Mouse (Mus musculus) midbrain, embryonic 11.5 days (tissue): ENCODE results near the gene Rag2. TPM values are rescaled to one million over a fixed set of nuclear protein-coding genes. Genes with fewer than 3 reads are reported as not detected.

Experiments used
- ATAC-seq: fragments of 200-750 bp; cut with Nextera tagmentation; 2 replicates; pipeline ENCODE4 v1.8.0; 2017; ENCODE audit warnings: moderate TSS enrichment, moderate library complexity; ENCODE audit not compliant: low FRiP score
- DNase-seq: peaks from one replicate; pipeline ENCODE4 v3.0.0; 2015; ENCODE audit warnings: low spot score; ENCODE audit errors: missing footprints
- H3K27ac ChIP-seq: fragments of 300-500 bp; sonication (generic); 2 replicates; pipeline ENCODE4 v1.5.1; 2014; ENCODE audit warnings: low read depth, low read length
- H3K27me3 ChIP-seq: fragments of 300-500 bp; sonication (generic); 2 replicates; pipeline ENCODE4 v1.6.1; 2014; ENCODE audit warnings: mild to moderate bottlenecking, low read length, moderate library complexity, mixed read lengths; ENCODE audit not compliant: control insufficient read depth, insufficient read depth
- H3K36me3 ChIP-seq: fragments of 300-500 bp; sonication (generic); 2 replicates; pipeline ENCODE4 v1.6.1; 2014; ENCODE audit warnings: mild to moderate bottlenecking, low read length, moderate library complexity, mixed read lengths; ENCODE audit not compliant: control insufficient read depth, insufficient read depth
- H3K4me1 ChIP-seq: fragments of 300-500 bp; sonication (generic); 2 replicates; pipeline ENCODE4 v1.6.1; 2014; ENCODE audit warnings: low read length; ENCODE audit not compliant: control insufficient read depth, insufficient read depth
- H3K4me2 ChIP-seq: fragments of 300-500 bp; sonication (generic); 2 replicates; pipeline ENCODE4 v1.6.1; 2014; ENCODE audit warnings: mild to moderate bottlenecking, moderate library complexity
- H3K4me3 ChIP-seq: fragments of 300-500 bp; sonication (generic); 2 replicates; pipeline ENCODE4 v1.5.1; 2014; ENCODE audit warnings: low read depth, low read length
- H3K9ac ChIP-seq: fragments of 300-500 bp; sonication (generic); 2 replicates; pipeline ENCODE4 v1.6.1; 2014; ENCODE audit warnings: low read length
- H3K9me3 ChIP-seq: fragments of 300-500 bp; sonication (generic); 2 replicates; pipeline ENCODE4 v1.6.1; 2016; ENCODE audit warnings: low read length; ENCODE audit not compliant: control insufficient read depth
- WGBS: fragments of 180-500 bp; shearing (Covaris S2); extraction: QIAGEN DNeasy Blood & Tissue Kit; methylation state at CpG from one replicate; pipeline ENCODE4 v1.1.7; 2014; 5-methylcytosine and 5-hydroxymethylcytosine counted together
- polyA plus RNA-seq: library from polyadenylated mRNA; unstranded; fragments of >200 nt; fragmentation: Nextera tagmentation; extraction: Ambion mirVana; gene quantifications from 2 replicates; pipeline ENCODE4 v1.2.1, GENCODE M21; 2014

Gene Rag2
- polyA plus RNA-seq, 1 experiment from 2014 or later = 0.05 TPM

GRCm38 (mm10) chr2:101639840-101640350 lies 15.4 kb downstream of the Rag2 start:
- no peak for DNase-seq
- Histone ChIP-seq H3K4me1 (no peaks in the 10 kb centered on the region), H3K9ac (no peak overlapping the region), H3K27me3 (no peaks in the 10 kb centered on the region), H3K27ac (no peak overlapping the region), H3K9me3 (no peaks in the 10 kb centered on the region), H3K36me3 (no peaks in the 10 kb centered on the region), H3K4me3 (no peak overlapping the region), H3K4me2 (no peak overlapping the region)
- WGBS = 82% methylated on average over 3 of the region's 3 CpGs
- ATAC-seq = no peak

- Histone ChIP-seq H3K9me3 (no peaks in the 10 kb centered on the region), H3K36me3 (no peaks in the 10 kb centered on the region), H3K9ac (no peak overlapping the region), H3K4me1 (no peaks in the 10 kb centered on the region), H3K27ac (no peak overlapping the region), H3K4me3 (no peak overlapping the region), H3K4me2 (no peak overlapping the region), H3K27me3 (no peaks in the 10 kb centered on the region)
- no peak for DNase-seq
- ATAC-seq = no peak
- 92% methylated on average over 1 of the region's 1 CpGs for WGBS
These were observed 21.3 kb downstream of the Rag2 start for GRCm38 (mm10) chr2:101645841-101646240.

GRCm38 (mm10) chr2:101648361-101648760 lies 23.8 kb downstream of the Rag2 start:
- H3K4me3 ChIP-seq = no peak overlapping the region
- H3K9ac ChIP-seq = no peak overlapping the region
- ATAC-seq (no peak), DNase-seq (peak; percentile 81)
- no peak overlapping the region for H3K4me2 ChIP-seq
- no peaks in the 10 kb centered on the region for H3K9me3 ChIP-seq
- no peaks in the 10 kb centered on the region for H3K27me3 ChIP-seq
- WGBS = 40% methylated on average over 2 of the region's 2 CpGs
- H3K36me3 ChIP-seq = no peaks in the 10 kb centered on the region
- no peak overlapping the region for H3K27ac ChIP-seq
- no peaks in the 10 kb centered on the region for H3K4me1 ChIP-seq

GRCm38 (mm10) chr2:101649114-101649671 lies 24.7 kb downstream of the Rag2 start, which contains the start of the genes Rag1 and B230118H07Rik:
Gene Rag1 (minus strand): TSS chr2:101649501.
Gene B230118H07Rik (minus strand): TSS chr2:101649532.
- no peak for ATAC-seq
- H3K27ac ChIP-seq = no peak within 1 kb of the TSS
- no peaks in the 10 kb centered on the region for H3K27me3 ChIP-seq
- H3K4me3 ChIP-seq = no peak within 1 kb of the TSS
- H3K4me2 ChIP-seq = no peak within 1 kb of the TSS
- H3K9me3 ChIP-seq = no peaks in the 10 kb centered on the region
- H3K36me3 ChIP-seq = no peaks in the 10 kb centered on the region
- DNase-seq = peak; percentile 88
- H3K9ac ChIP-seq = no peak within 1 kb of the TSS
- H3K4me1 ChIP-seq = no peaks in the 10 kb centered on the region
- WGBS = 51% methylated on average over 8 of the region's 8 CpGs

GRCm38 (mm10) chr2:101650446-101650845 lies 25.9 kb downstream of the Rag2 start:
- Histone ChIP-seq H3K36me3 (no peaks in the 10 kb centered on the region), H3K9ac (no peak overlapping the region), H3K4me1 (no peaks in the 10 kb centered on the region), H3K27ac (no peak overlapping the region), H3K4me2 (no peak overlapping the region), H3K27me3 (no peaks in the 10 kb centered on the region), H3K9me3 (no peaks in the 10 kb centered on the region), H3K4me3 (no peak overlapping the region)
- ATAC-seq (no peak), DNase-seq (no peak)
- 57% methylated on average over 1 of the region's 1 CpGs for WGBS

- Histone ChIP-seq H3K9ac (0 out of 2 replicates have a peak overlapping the region, but pooled peaks have one; percentile 3), H3K4me3 (peak overlapping the region; percentile 10; the same call in 1 of the 2 replicates), H3K9me3 (no peaks in the 10 kb centered on the region), H3K4me2 (peak overlapping the region; percentile 43), H3K27me3 (no peaks in the 10 kb centered on the region), H3K27ac (no peak overlapping the region), H3K4me1 (no peaks in the 10 kb centered on the region), H3K36me3 (no peaks in the 10 kb centered on the region)
- 44% methylated on average over 14 of the region's 14 CpGs for WGBS
- ATAC-seq (peak; percentile 75), DNase-seq (no peak)
These were observed 27.8 kb downstream of the Rag2 start for GRCm38 (mm10) chr2:101652204-101652920.

- Histone ChIP-seq H3K9ac (0 out of 2 replicates have a peak overlapping the region, but pooled peaks have one; percentile 3), H3K4me1 (no peaks in the 10 kb centered on the region), H3K4me3 (peak overlapping the region; percentile 10; the same call in 1 of the 2 replicates), H3K9me3 (no peaks in the 10 kb centered on the region), H3K36me3 (no peaks in the 10 kb centered on the region), H3K27ac (no peak overlapping the region), H3K27me3 (no peaks in the 10 kb centered on the region), H3K4me2 (peak overlapping the region; percentile 43)
- peak; percentile 87 for ATAC-seq
- peak; percentile 96 for DNase-seq
- 17% methylated on average over 14 of the region's 14 CpGs for WGBS
These were observed 28.5 kb downstream of the Rag2 start for GRCm38 (mm10) chr2:101652921-101653597.

- Histone ChIP-seq H3K9ac (no peak overlapping the region), H3K9me3 (no peaks in the 10 kb centered on the region), H3K27me3 (no peaks in the 10 kb centered on the region), H3K4me1 (no peaks in the 10 kb centered on the region), H3K4me2 (no peak overlapping the region), H3K4me3 (no peak overlapping the region), H3K27ac (no peak overlapping the region), H3K36me3 (no peaks in the 10 kb centered on the region)
- WGBS = 78% methylated on average over 2 of the region's 2 CpGs
- ATAC-seq (no peak), DNase-seq (no peak)
These were observed 36.0 kb downstream of the Rag2 start for GRCm38 (mm10) chr2:101660536-101660935.
